Mouse (Mus musculus): ENCODE measurements around the gene Kdm7a. TPM values are rescaled to one million over a fixed set of nuclear protein-coding genes. Genes with fewer than 3 reads are reported as not detected.

Kdm7a gene
- polyA plus RNA-seq, 1 experiment = 13.1 TPM

- no peak overlapping the region for H3K4me3 ChIP-seq (ENCODE audit: insufficient read depth, low read length)
- no peaks in the 10 kb centered on the region for H3K4me1 ChIP-seq (ENCODE audit: control insufficient read depth, insufficient read depth, low read length)
- TF ChIP-seq POLR2A (IDR thresholded peaks at IDR 0.05; ENCODE audit: extremely low read depth, insufficient read depth, low read length) (no peak), CTCF (IDR thresholded peaks at IDR 0.05; ENCODE audit: extremely low read depth, insufficient read depth, low read length) (no peak)
- H3K27ac ChIP-seq (ENCODE audit: insufficient read depth, low read length) = no peak overlapping the region
Observed at GRCm38 (mm10) chr6:39214949-39215606, 8.5 kb upstream of the Kdm7a start.

DNA sequence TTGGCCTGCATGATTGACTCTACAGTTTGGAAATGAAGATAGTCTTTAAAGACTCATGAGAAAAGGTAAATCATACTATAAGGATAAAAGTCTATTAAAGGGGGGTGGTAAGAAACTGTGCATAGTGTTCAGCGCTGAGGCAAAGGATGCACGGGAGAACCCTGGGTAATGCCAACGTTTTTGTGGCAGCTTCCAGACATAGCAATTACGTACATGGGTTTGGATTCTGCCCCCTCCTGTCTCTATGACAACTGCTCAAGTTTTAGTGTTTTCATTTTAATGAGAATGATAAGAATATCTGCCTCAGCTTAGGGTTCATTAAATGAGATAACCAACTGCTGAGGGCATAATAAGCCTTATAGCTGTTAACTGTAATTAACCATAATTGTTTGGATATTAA lies 3.1 kb upstream of the Kdm7a start:
- Histone ChIP-seq H3K4me3 (ENCODE audit: insufficient read depth, low read length) (no peak overlapping the region), H3K4me1 (ENCODE audit: control insufficient read depth, insufficient read depth, low read length) (no peaks in the 10 kb centered on the region), H3K27ac (ENCODE audit: insufficient read depth, low read length) (no peak overlapping the region)
- TF ChIP-seq CTCF (IDR thresholded peaks at IDR 0.05; ENCODE audit: extremely low read depth, insufficient read depth, low read length) = no peak
- TF ChIP-seq POLR2A (IDR thresholded peaks at IDR 0.05; ENCODE audit: extremely low read depth, insufficient read depth, low read length) = no peak

- no peak overlapping the region for H3K27ac ChIP-seq (ENCODE audit: insufficient read depth, low read length)
- TF ChIP-seq CTCF (IDR thresholded peaks at IDR 0.05; ENCODE audit: extremely low read depth, insufficient read depth, low read length) = no peak
- TF ChIP-seq POLR2A (IDR thresholded peaks at IDR 0.05; ENCODE audit: extremely low read depth, insufficient read depth, low read length) = no peak
- no peak overlapping the region for H3K4me3 ChIP-seq (ENCODE audit: insufficient read depth, low read length)
- peaks cover 3% of the 10 kb centered on the region for H3K4me1 ChIP-seq (ENCODE audit: control insufficient read depth, insufficient read depth, low read length)
Observed at GRCm38 (mm10) chr6:39208181-39208580, 1.6 kb upstream of the Kdm7a start.

DNA sequence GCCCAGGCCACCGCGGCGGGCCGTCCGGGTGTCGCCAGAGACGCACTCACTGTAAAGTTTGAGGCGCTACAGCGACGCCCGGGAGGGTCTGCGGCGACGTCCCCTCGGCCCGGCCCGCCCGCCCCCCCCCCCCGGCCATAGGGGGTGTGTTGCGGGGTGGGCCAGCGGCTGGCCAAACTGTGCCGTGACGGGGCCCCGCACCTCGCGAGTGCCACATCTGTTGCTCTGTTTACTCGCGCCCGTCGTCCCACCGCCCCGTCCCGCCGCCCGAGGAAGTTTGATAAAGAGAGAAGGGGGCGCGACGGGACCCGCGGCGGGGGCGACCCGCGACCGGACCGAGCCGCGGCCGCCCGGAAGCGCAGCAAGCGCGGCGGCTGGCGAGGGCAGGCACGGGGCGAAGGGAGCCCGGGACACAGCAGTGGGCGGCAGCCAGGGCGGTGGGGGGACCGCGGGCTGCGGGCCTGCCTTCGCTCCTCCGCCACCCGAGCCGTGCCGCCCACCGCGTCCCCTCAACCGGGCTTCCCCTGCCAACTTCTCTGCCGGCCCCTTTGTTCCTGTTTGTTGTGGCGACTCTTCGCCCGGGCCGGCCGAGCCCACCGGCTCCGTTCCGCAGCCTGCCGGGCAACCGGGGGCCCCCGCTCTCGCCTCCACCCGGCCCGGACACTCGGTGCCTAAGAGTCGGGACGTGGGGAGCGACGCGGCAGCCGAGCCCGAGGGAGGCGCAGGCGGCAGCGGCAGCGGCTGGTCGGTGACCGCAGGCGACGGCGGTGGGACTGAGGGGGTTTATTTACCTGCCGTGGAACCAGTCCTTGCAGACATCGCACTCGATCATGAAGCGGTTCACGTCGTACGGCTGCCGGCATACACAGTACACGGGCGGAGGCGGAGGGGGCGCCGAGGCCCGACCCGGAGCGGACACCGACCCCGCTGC lies 674 bp downstream of the Kdm7a start:
- TF ChIP-seq POLR2A (IDR thresholded peaks at IDR 0.05; ENCODE audit: extremely low read depth, insufficient read depth, low read length) (no peak), CTCF (IDR thresholded peaks at IDR 0.05; ENCODE audit: extremely low read depth, insufficient read depth, low read length) (no peak)
- peak overlapping the region; percentile 79 for H3K4me3 ChIP-seq (ENCODE audit: insufficient read depth, low read length)
- peak overlapping the region; percentile 99 for H3K27ac ChIP-seq (ENCODE audit: insufficient read depth, low read length)
- peaks cover 5% of the 10 kb centered on the region for H3K4me1 ChIP-seq (ENCODE audit: control insufficient read depth, insufficient read depth, low read length)

- H3K27ac ChIP-seq (ENCODE audit: insufficient read depth, low read length) = peak overlapping the region; percentile 74
- peaks cover 5% of the 10 kb centered on the region for H3K4me1 ChIP-seq (ENCODE audit: control insufficient read depth, insufficient read depth, low read length)
- peak; percentile 56; the same call in 1 of the 2 replicates for TF ChIP-seq CTCF (IDR thresholded peaks at IDR 0.05; ENCODE audit: extremely low read depth, insufficient read depth, low read length)
- no peak for TF ChIP-seq POLR2A (IDR thresholded peaks at IDR 0.05; ENCODE audit: extremely low read depth, insufficient read depth, low read length)
- H3K4me3 ChIP-seq (ENCODE audit: insufficient read depth, low read length) = peak overlapping the region; percentile 79
Observed at GRCm38 (mm10) chr6:39205064-39205649, 1.4 kb downstream of the Kdm7a start.

DNA sequence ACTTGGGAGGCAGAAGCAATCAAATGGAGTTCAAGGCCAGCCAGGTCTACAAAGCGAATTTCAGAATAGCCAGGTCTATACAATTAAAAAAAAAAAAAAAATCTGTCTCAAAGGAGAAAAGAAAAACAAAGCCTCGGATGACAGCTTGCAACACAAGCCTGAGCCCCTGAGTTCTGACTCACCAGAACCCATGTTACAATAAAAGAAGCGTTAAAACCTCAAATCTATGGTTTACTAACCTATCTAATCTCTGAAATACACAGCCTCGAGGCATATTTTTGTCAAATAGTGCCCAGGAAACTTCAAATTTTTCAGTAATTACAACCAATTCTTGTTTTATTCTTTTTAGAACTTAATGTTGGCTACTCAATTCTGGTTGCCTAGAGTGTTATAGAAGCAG lies 2.1 kb downstream of the Kdm7a start:
- Histone ChIP-seq H3K4me1 (ENCODE audit: control insufficient read depth, insufficient read depth, low read length) (peaks cover 5% of the 10 kb centered on the region), H3K4me3 (ENCODE audit: insufficient read depth, low read length) (no peak overlapping the region; the same call in 1 of the 2 replicates), H3K27ac (ENCODE audit: insufficient read depth, low read length) (no peak overlapping the region; the same call in 1 of the 2 replicates)
- TF ChIP-seq CTCF (IDR thresholded peaks at IDR 0.05; ENCODE audit: extremely low read depth, insufficient read depth, low read length) (no peak), POLR2A (IDR thresholded peaks at IDR 0.05; ENCODE audit: extremely low read depth, insufficient read depth, low read length) (no peak)

- Histone ChIP-seq H3K4me3 (ENCODE audit: insufficient read depth, low read length) (no peak overlapping the region), H3K4me1 (ENCODE audit: control insufficient read depth, insufficient read depth, low read length) (peaks cover 5% of the 10 kb centered on the region), H3K27ac (ENCODE audit: insufficient read depth, low read length) (no peak overlapping the region)
- TF ChIP-seq CTCF (IDR thresholded peaks at IDR 0.05; ENCODE audit: extremely low read depth, insufficient read depth, low read length) = no peak
- no peak for TF ChIP-seq POLR2A (IDR thresholded peaks at IDR 0.05; ENCODE audit: extremely low read depth, insufficient read depth, low read length)
Observed at GRCm38 (mm10) chr6:39203236-39203635, 3.4 kb downstream of the Kdm7a start.

GRCm38 (mm10) chr6:39193006-39193405 lies 13.6 kb downstream of the Kdm7a start:
- Histone ChIP-seq H3K27ac (ENCODE audit: insufficient read depth, low read length) (no peak overlapping the region), H3K4me1 (ENCODE audit: control insufficient read depth, insufficient read depth, low read length) (peaks cover 6% of the 10 kb centered on the region; the same call in 1 of the 2 replicates), H3K4me3 (ENCODE audit: insufficient read depth, low read length) (no peak overlapping the region)
- TF ChIP-seq POLR2A (IDR thresholded peaks at IDR 0.05; ENCODE audit: extremely low read depth, insufficient read depth, low read length) (no peak), CTCF (IDR thresholded peaks at IDR 0.05; ENCODE audit: extremely low read depth, insufficient read depth, low read length) (no peak)

- Histone ChIP-seq H3K27ac (ENCODE audit: insufficient read depth, low read length) (no peak overlapping the region), H3K4me1 (ENCODE audit: control insufficient read depth, insufficient read depth, low read length) (peaks cover 6% of the 10 kb centered on the region; the same call in 1 of the 2 replicates), H3K4me3 (ENCODE audit: insufficient read depth, low read length) (no peak overlapping the region)
- TF ChIP-seq POLR2A (IDR thresholded peaks at IDR 0.05; ENCODE audit: extremely low read depth, insufficient read depth, low read length) = no peak
- no peak for TF ChIP-seq CTCF (IDR thresholded peaks at IDR 0.05; ENCODE audit: extremely low read depth, insufficient read depth, low read length)
Observed at GRCm38 (mm10) chr6:39191518-39191917, 15.1 kb downstream of the Kdm7a start.
